Mouse (Mus musculus) layer of hippocampus, adult 2 months (tissue): ENCODE data around the gene Hist1h2an. TPM values are rescaled to one million over a fixed set of nuclear protein-coding genes. Genes with fewer than 3 reads are reported as not detected.
"Not testable (repeated sequence)": the region's sequence is repeated elsewhere in the genome, so short reads cannot be mapped to it uniquely, and the experiment has no call there.

Experiments
- DNase-seq, 2 experiments: peaks; one replicate each; pipeline ENCODE4 v3.0.0; 2022; ENCODE audit warnings: low spot score in 2 of 2
- H3K27ac ChIP-seq: fragments of 200-600 bp; 2 replicates; pipeline ENCODE4 v1.8.1; 2022
- H3K4me3 ChIP-seq: fragments of 200-600 bp; 2 replicates; pipeline ENCODE4 v1.8.1; 2022; ENCODE audit warnings: mild to moderate bottlenecking
- CTCF ChIP-seq: fragments of 200-600 bp; conservative IDR thresholded peaks from 2 replicates; pipeline ENCODE4 v1.8.1; 2022; ENCODE audit warnings: antibody characterized with exemption, mild to moderate bottlenecking, moderate library complexity
- long read RNA-seq, 2 experiments: library from polyadenylated mRNA; stranded (forward); transcript quantifications; one replicate each; pipeline ENCODE4 v2.0.0; 2021; ENCODE audit warnings: borderline mapping rate in 2 of 2
- total RNA-seq, 2 experiments: library from RNA; stranded (reverse); gene quantifications; 2 replicates each; pipeline ENCODE4 v1.2.3; 2021

Gene Hist1h2an
- 1 to 10 TPM in 1 of 2 experiments, not detected in 1; 2.8 TPM for total RNA-seq
- long read RNA-seq, experiment 1 = 0 reads
- long read RNA-seq, experiment 2 = 0 reads

GRCm38 (mm10) chr13:21786899-21787629, at the start of gene Hist1h2an, which contains the start of gene Hist1h2bp:
Hist1h2an (minus strand) TSS chr13:21787218.
Hist1h2bp (plus strand) TSS chr13:21787461.
- peak; percentile 94 to 96 for DNase-seq
- peak within 1 kb of the TSS; percentile 56 for H3K4me3 ChIP-seq
- peak; percentile 10; the same call in 1 of the 2 replicates for TF ChIP-seq CTCF
- H3K27ac ChIP-seq = peak within 1 kb of the TSS; percentile 62

GRCm38 (mm10) chr13:21833461-21833860, 46.4 kb upstream of the Hist1h2an start, which contains the start of the genes Hist1h2ap and Hist1h2br:
Hist1h2ap (minus strand) TSS chr13:21833507.
Hist1h2br (plus strand) TSS chr13:21833743.
- not testable (repeated sequence) for DNase-seq, H3K27ac ChIP-seq, H3K4me3 ChIP-seq

GRCm38 (mm10) chr13:21831418-21832394, 44.7 kb upstream of the Hist1h2an start, which contains the start of gene Hist1h4n:
Hist1h4n (minus strand) TSS chr13:21832196.
- peak within 1 kb of the TSS; percentile 24; the same call in 1 of the 2 replicates for H3K4me3 ChIP-seq
- peak; percentile 23 to 27 for DNase-seq
- H3K27ac ChIP-seq = not testable (repeated sequence)

- Histone ChIP-seq H3K4me3 (no peak overlapping the region), H3K27ac (no peak overlapping the region)
- DNase-seq = no peak
- TF ChIP-seq CTCF = no peak
Observed at GRCm38 (mm10) chr13:21830344-21830743, 43.3 kb upstream of the Hist1h2an start.

- no peak for DNase-seq
- no peak overlapping the region for H3K27ac ChIP-seq
- no peak overlapping the region for H3K4me3 ChIP-seq
- no peak for TF ChIP-seq CTCF
Observed at GRCm38 (mm10) chr13:21828511-21828910, 41.5 kb upstream of the Hist1h2an start.

GRCm38 (mm10) chr13:21820082-21820890, 33.3 kb upstream of the Hist1h2an start:
- DNase-seq, H3K4me3 ChIP-seq, H3K27ac ChIP-seq: not testable (repeated sequence)

- H3K27ac ChIP-seq, H3K4me3 ChIP-seq, DNase-seq: not testable (repeated sequence)
Observed at GRCm38 (mm10) chr13:21812092-21812491, 25.1 kb upstream of the Hist1h2an start.

GRCm38 (mm10) chr13:21811539-21811938, 24.5 kb upstream of the Hist1h2an start, which contains the start of gene Hist1h4m:
Hist1h4m (plus strand) TSS chr13:21811746.
- H3K4me3 ChIP-seq = not testable (repeated sequence)

GRCm38 (mm10) chr13:21811074-21811473, 24.1 kb upstream of the Hist1h2an start:
- not testable (repeated sequence) for H3K27ac ChIP-seq, DNase-seq, H3K4me3 ChIP-seq

More at GRCm38 (mm10) chr13:21811539-21811938, 24.5 kb upstream of the Hist1h2an start, which contains the start of gene Hist1h4m:
- H3K27ac ChIP-seq = not testable (repeated sequence)
- DNase-seq = peak; percentile 46

GRCm38 (mm10) chr13:21810073-21810472, 23.1 kb upstream of the Hist1h2an start, which contains the start of the genes Hist1h2bq and Hist1h2ao:
Hist1h2bq (minus strand) TSS chr13:21810197.
Hist1h2ao (plus strand) TSS chr13:21810465.
- not testable (repeated sequence) for H3K27ac ChIP-seq, DNase-seq, H3K4me3 ChIP-seq

GRCm38 (mm10) chr13:21803058-21803457, 16.0 kb upstream of the Hist1h2an start:
- not testable (repeated sequence) for H3K4me3 ChIP-seq, H3K27ac ChIP-seq, DNase-seq

GRCm38 (mm10) chr13:21797163-21797562, 10.1 kb upstream of the Hist1h2an start:
- not testable (repeated sequence) for DNase-seq, H3K4me3 ChIP-seq, H3K27ac ChIP-seq
